Mouse (Mus musculus) E14TG2a.4 (cell line): ENCODE measurements around the gene Tgfbr3.

Source experiments
- CTCF ChIP-seq: conservative IDR thresholded peaks from 2 replicates; pipeline ENCODE4 v1.5.1; 2014; ENCODE audit warnings: low read length
- NANOG ChIP-seq: IDR thresholded peaks from 2 replicates; pipeline ENCODE4 v1.6.1; 2014; ENCODE audit warnings: borderline replicate concordance, low read length, mixed read lengths
- POU5F1 ChIP-seq: IDR thresholded peaks from 2 replicates; pipeline ENCODE4 v1.6.1; 2014; ENCODE audit warnings: low read length, borderline replicate concordance

GRCm38 (mm10) chr5:107094233-107094632 lies 195.2 kb downstream of the Tgfbr3 start:
- TF ChIP-seq CTCF = no peak
- no peak for TF ChIP-seq NANOG
- TF ChIP-seq POU5F1 = no peak
